Mouse (Mus musculus) embryonic stem cell, embryonic (primary cell): ENCODE measurements around the gene Med13l.

Source experiments
- CTCF ChIA-PET, 4 experiments: fragments of 300-600 bp in 2 of 4; fragments of 350-600 bp in 2 of 4; sonication (Branson Sonifier 250); formaldehyde crosslinking; loops; one replicate each; lab custom pipeline; 2022; ENCODE audit warnings: inconsistent platforms in 2 of 4; lab: Charles Lee
- POLR2A ChIA-PET, 4 experiments: fragments of 300-600 bp in 2 of 4; fragments of 350-600 bp in 2 of 4; sonication (Branson Sonifier 250); formaldehyde crosslinking; loops; one replicate each; lab custom pipeline; 2022; ENCODE audit warnings: antibody characterized with exemption in 4 of 4, inconsistent platforms in 1 of 4; lab: Charles Lee

Med13l gene

DNA sequence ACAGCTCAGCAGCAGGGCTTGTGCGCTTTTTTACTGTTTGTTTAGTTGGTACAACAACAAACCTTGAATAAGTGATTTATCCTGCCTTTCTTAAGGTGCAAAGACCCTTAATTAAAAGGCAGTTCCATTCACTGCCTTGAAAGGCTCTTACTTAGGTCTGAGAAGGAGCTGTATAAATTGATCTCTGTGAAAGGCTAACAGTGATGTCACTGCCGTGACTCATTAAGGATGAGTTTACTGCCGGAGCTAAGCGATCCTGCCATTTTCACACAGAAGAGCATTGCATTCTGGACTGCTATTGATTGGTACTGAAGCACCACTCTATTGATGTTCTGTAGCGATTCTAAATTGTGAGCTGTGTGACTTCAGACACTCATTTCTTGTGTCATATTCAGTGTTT, 113.4 kb downstream of the Med13l start:
- CTCF ChIA-PET, result interaction anchor here in 1 of 4 experiments (1.1 kb wide), 1 partner anchor 30 kb away, joined by 3 read pairs; no protein-coding TSS in a partner anchor

DNA sequence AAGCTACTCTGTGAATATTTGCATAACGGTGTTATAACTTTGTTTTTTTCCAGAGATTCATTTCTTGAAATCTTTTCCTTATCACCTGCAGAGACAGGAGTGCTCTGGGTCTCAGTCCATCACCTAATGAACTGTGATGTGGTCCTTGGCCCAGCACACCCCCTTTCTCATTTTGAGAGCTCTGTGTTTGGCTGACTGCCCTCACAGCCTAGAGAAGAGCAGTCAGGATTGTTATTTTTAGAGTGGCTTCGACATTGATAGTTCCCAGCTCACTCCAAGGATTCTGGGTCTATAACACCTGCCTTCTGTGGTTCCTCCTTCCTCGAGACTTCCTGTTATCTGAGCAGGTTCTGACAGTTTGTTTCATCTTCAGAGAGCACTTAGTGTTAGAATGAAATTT, 113.8 kb downstream of the Med13l start:
- ChIA-PET POLR2A (interaction anchor here in 3 of 4 experiments (0.7 to 1.5 kb wide), 5 partner anchors 8 to 29 kb away, joined by 3 to 4 read pairs (median 4); no protein-coding TSS in a partner anchor), CTCF (no interaction called here)

More for the DNA sequence above, 113.4 kb downstream of the Med13l start:
- POLR2A ChIA-PET, result interaction anchor here in 3 of 4 experiments (0.7 to 1.8 kb wide), 6 partner anchors 9 to 30 kb away, joined by 3 to 5 read pairs (median 4); no protein-coding TSS in a partner anchor

DNA sequence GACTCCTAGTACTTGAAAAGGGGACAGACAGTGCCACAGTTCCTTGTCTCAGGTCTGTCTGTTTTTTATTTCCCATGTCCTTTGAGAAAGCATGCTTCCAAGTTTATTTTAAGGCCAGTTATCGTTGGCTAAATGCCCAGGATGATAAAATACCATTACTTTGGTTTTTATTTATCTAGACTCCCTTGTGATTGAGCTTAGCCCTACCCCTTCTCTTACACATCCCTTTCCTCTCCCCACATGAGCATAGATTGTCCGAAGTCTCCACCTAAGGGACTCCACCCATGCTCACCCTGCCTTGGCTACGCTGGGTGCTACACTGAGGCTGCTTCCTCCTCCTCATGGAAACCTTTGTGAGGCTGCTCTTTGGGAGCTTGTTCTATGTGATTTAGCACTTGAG, 115.2 kb downstream of the Med13l start:
- CTCF ChIA-PET, result no interaction called here
- POLR2A ChIA-PET, result interaction anchor here in 1 of 4 experiments (0.6 to 1.3 kb wide), 3 partner anchors 12 to 29 kb away, joined by 3 to 6 read pairs (median 5); no protein-coding TSS in a partner anchor

DNA sequence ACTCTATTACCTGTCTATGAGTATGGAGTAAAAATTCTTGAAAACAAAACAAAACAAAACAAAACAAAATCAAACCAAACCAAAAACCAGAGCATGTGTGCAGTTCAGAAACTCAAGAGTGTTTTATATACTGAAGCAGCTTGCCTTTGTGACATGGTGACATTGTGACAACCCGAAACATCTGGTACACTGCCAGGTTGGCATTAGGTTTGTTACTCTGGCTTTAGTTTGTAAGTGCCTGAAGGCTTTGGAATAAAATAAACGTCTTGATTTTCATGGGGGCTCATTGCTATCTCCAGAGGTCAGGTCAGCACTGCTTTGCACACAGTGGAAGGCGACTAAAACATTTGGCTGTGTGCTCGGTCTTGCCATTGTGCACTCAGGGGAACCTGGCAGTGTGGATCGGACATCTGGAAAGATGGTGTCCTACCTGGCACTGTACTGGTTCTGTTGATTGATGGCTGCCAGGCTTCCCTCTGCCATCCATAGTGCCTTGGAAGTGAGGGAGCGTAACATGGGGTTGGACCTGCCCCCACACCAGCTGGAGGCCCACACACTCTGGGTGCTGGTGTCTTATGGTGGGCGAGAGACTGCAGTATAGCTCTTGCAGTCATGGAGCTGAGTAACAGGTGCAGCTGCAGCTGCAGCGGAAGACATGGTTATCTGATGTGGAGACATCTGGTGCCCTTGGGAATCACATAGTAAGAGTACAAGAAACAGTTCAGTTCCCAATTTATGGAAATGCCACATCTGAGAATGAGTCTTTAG, 115.9 kb downstream of the Med13l start:
- CTCF ChIA-PET, result no interaction called here
- POLR2A ChIA-PET, result interaction anchor here in 1 of 4 experiments (1.2 to 1.3 kb wide), 2 partner anchors 12 to 28 kb away, joined by 3 to 6 read pairs; no protein-coding TSS in a partner anchor

DNA sequence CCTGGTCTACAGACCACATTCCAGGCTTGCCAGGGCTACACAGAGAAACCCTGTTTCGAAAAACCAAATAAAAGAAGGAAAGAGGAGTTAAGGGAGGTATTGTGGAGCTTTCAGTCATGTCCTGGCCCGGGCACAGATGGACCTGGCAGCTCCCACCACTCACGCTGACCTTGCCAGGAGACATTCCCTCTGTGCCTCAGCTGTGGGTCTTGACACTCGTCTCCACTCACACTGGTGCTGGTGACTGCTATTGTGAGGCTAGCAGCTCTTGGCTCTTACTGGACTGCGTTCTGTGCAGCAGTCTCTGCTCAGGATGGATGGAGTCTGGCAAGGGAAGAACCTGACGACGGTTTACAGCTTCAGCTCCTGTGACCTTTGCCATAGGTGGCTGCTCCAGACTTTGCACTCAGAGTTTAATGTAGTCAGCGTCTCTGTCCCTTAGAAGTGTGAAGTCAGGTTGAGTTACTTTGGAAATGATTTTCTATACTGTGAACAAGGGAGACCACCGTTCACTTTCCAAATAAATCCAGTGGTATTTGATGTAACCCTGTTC, 118.9 kb downstream of the Med13l start:
- CTCF ChIA-PET, result interaction anchor here in 3 of 4 experiments (0.6 to 0.8 kb wide), 3 partner anchors 24 to 84 kb away, joined by 3 read pairs; no protein-coding TSS in a partner anchor
- POLR2A ChIA-PET, result interaction anchor here in 2 of 4 experiments (0.7 to 1.7 kb wide), 7 partner anchors 8 to 73 kb away, joined by 3 to 5 read pairs (median 4); no protein-coding TSS in a partner anchor

DNA sequence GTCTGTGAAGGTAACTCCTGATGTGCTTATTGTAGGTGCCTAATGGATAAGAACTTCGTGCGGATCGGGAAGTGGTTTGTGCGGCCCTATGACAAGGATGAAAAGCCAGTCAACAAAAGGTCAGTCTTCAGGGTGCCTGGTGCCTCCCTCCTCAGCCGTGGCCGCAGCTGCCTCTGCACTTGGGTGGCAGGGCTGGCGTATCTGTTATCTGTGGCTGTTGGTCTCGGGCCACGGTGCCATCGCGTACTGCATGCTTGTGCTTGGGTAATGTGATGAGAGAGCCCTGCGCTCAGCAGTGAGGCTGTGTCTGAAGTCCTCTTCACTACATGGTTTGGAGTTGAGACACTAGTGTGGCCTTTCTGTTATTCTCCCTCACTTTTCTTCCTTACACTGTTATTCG, 120.4 kb downstream of the Med13l start:
- POLR2A ChIA-PET, result interaction anchor here in 2 of 4 experiments (0.8 to 2.0 kb wide), 4 partner anchors 9 to 12 kb away, joined by 3 to 4 read pairs (median 3); no protein-coding TSS in a partner anchor
- CTCF ChIA-PET, result interaction anchor here in 1 of 4 experiments (0.7 to 2.7 kb wide), 2 partner anchors 23 to 54 kb away, joined by 3 to 7 read pairs; no protein-coding TSS in a partner anchor

DNA sequence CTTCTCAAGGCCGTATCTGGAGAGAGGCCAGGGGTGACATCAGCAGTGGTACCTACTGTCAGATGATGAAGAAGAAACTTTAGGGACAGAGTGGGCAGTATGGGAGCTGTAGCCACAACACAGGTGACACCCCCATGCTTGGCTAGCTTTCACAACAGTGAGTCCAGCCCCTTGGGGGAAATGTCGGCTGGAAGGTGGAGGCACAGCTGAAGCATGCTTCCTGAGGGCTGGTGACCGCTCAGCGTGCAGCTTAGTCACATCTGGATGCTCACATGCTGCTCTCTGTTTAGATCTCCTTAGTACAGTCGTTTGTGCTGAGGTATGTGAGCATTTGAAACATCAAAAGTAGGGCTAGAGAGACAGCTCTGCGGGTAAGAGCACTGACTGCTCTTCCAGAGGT, 121.5 kb downstream of the Med13l start:
- POLR2A ChIA-PET, result interaction anchor here in 2 of 4 experiments (0.7 to 2.0 kb wide), 3 partner anchors 8 to 11 kb away, joined by 3 to 4 read pairs (median 4); no protein-coding TSS in a partner anchor
- CTCF ChIA-PET, result interaction anchor here in 1 of 4 experiments (2.7 kb wide), 1 partner anchor 22 kb away, joined by 7 read pairs; no protein-coding TSS in a partner anchor

DNA sequence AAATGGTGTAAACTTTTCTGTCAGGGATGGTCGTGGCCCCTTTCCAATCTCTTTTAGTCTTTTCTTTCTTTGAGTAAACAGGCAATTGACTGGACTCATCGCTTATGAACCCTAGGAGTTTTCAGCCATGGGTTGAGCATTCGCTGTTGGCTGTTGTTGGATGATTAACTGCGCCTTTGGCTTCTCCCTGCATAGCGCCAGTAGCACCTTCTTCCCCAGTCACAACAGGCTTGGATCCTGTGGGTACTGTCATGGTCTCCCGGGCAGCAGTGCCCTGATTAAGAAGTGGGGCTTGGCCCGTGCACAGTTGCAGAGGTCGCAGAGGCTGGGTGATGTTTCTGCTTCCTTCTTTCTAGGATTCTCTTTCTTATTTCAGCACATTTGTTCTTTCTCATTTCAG, 124.7 kb downstream of the Med13l start:
- ChIA-PET CTCF (no interaction called here), POLR2A (interaction anchor here in 1 of 4 experiments (1.0 to 1.4 kb wide), 2 partner anchors 13 to 16 kb away, joined by 3 to 4 read pairs; no protein-coding TSS in a partner anchor)

DNA sequence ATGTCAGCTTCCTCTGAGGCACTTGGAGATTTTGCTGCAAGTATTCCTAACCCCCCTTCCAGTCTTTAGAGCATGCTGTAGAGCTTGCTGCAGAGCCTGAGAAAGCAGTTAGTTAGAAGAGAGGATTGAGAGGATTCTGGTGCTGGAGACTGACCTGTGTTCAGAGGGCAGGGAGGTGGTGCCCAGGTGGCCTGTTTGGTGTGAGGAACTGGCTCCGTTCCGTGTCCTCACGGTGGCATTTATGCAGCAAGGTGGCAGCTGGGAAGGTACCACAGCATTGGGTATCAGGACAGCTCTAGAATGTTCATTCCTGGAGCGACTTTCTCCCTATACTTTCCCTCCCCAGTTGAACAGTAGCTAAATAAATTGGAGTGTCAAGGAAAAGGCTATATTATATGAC, 125.5 kb downstream of the Med13l start:
- POLR2A ChIA-PET, result interaction anchor here in 1 of 4 experiments (0.7 to 1.4 kb wide), 4 partner anchors 14 to 105 kb away, joined by 3 to 4 read pairs (median 4); no protein-coding TSS in a partner anchor
- CTCF ChIA-PET, result no interaction called here

DNA sequence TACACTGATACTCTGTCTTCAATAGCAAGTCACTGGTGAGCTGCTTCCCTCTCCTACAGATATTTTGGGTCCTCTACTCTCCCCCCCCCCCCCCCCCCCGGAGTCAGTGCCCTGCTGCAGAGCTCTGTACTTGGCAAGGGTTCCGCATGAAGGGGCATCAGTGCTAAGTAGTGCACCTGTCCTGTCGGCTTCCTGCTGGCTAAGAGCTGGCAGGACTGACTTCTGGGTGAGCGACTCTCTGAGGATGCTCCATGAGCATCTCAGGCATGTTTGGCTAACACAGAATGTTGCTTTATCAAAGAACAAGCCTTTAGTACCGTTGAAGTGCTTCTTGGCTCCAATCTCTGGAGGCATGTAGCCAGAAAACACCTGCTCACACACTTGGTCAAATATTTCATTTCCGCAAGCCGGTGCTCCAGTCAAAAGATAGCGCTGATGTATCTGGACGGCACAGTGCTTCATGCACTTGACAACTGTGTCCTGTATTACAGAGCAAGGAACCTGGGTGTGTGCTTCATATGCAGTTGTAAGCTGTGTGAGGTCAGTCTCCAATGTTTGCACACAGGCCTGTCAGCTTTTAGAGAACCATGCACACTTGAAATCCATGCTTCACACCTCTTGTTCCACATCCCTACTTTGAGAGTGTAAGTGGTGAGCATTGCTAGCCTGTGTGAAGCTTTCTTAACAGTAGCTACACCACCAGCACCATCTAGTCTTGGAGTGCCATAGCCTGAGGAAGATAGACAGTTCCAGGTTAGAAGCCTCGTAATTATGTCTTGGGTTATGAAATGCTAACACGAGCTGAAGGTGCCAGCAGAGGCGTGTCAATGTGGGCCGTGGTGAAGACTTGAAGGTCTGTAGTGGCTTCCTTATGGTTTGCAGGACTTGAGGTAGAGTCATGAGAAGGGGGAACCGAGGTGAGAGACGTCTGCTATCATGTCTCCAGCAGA, 128.7 kb downstream of the Med13l start:
- CTCF ChIA-PET, result interaction anchor here in 2 of 4 experiments (0.9 to 1.4 kb wide), 3 partner anchors 15 to 370 kb away, joined by 3 to 4 read pairs (median 3); no protein-coding TSS in a partner anchor
- POLR2A ChIA-PET, result interaction anchor here in 3 of 4 experiments (0.6 to 2.2 kb wide), 11 partner anchors 10 to 254 kb away, joined by 3 to 6 read pairs (median 3); no protein-coding TSS in a partner anchor

DNA sequence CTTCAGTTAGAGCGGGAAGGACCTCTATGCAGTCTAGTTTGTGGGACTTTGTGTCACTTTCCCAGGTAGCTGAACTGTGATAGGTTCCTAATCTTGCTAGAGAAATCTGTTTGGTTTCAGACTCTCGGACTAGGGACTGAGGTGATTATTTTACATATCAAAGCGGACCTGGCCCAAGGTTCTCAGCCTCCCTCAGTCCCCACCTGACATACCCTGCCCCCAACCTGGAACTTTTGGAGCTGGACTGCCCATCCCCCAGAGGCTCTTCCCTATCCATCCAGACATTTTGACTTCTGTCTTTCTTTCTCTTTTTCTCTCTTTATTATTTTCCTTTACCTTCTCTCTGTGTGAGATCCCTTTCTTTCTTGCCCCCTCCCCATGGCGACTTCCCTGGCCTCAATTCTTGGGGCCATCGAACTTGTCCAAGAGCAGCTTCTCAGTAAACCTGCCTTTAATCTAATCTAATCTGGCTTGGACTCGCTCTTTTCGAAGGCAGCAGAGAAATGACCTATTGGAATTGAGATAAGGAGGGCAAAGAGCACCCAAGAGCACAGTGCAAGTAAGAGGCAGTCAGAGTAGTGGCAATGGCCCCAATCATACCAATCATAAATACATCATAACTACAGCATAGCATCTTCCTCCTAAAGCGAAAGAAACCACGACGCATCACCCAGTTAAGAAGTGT, 130.7 kb downstream of the Med13l start:
- ChIA-PET POLR2A (interaction anchor here in 2 of 4 experiments (0.5 to 2.2 kb wide), 20 partner anchors 10 to 1304 kb away, joined by 3 to 7 read pairs (median 4); partner anchors contain the start of gene Tbx3 (in 1 of the 2)), CTCF (interaction anchor here in 3 of 4 experiments (0.7 to 4.3 kb wide), 8 partner anchors 12 to 753 kb away, joined by 3 to 13 read pairs (median 3); no protein-coding TSS in a partner anchor)

DNA sequence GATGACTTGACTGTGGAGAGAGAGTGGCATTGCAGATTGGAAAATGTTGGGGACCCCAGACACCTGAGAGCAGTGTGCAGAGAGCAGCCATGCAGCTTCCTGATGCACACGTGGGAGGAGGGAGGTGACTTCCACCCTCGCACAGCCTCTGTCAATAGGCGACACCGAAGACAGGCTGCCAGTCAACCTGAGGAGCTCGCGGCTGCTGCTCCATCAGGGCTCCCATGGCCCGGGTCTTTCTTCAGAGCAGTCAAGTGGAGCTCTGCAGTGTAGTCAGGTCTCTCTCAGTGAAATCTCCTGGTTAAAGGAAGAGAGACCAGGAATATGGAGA, 131.2 kb downstream of the Med13l start:
- POLR2A ChIA-PET, result interaction anchor here in 2 of 4 experiments (0.5 to 1.9 kb wide), 12 partner anchors 8 to 1305 kb away, joined by 3 to 7 read pairs (median 4); partner anchors contain the start of gene Tbx3 (in 1 of the 2)
- CTCF ChIA-PET, result interaction anchor here in 2 of 4 experiments (0.7 to 4.3 kb wide), 4 partner anchors 12 to 16 kb away, joined by 3 to 13 read pairs (median 7); no protein-coding TSS in a partner anchor

DNA sequence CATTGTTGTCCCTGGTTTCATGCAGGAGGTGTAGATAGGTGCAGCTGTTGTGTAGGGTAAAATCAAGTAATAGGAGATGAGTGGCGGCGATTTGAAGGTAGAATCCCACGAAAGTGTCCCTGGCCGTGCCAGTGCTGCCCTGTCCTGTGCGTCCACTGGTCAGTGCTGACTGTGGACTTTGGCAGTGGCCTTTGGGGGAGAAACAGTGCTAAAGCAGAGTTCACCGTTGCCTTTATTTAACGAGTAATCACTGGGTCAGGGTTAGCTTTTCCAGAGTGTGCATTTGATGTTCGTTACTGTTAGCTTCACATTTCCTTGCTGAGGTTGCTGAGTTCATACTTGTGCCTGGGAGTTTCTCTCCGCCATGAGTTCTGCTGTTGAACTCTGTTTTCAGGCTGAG, 133.5 kb downstream of the Med13l start:
- CTCF ChIA-PET, result interaction anchor here in 3 of 4 experiments (0.8 to 4.3 kb wide), 4 partner anchors 10 to 14 kb away, joined by 3 to 13 read pairs (median 6); no protein-coding TSS in a partner anchor
- POLR2A ChIA-PET, result interaction anchor here in 1 of 4 experiments (1.1 to 1.2 kb wide), 3 partner anchors 8 to 63 kb away, joined by 3 to 4 read pairs (median 3); no protein-coding TSS in a partner anchor

DNA sequence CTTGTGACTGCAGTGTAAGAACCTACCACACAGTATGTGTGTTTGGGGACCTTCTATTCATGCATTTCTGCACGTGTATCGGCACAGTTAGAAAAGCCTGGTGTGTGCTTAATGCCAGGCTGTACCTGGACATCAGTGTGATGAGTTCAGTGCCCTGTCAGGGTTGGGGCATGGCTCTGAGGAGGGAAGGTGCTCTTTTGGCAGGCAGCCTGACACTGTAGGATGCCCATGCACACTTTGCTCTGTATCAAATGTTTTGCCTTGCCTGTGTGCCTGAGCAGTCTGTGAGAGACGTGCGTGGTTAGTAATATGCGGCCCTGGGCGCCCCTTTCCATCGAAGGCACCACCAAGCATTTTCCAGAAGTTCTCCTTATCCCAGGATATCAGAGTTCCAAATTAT, 136.6 kb downstream of the Med13l start:
- ChIA-PET CTCF (no interaction called here), POLR2A (no interaction called here)

DNA sequence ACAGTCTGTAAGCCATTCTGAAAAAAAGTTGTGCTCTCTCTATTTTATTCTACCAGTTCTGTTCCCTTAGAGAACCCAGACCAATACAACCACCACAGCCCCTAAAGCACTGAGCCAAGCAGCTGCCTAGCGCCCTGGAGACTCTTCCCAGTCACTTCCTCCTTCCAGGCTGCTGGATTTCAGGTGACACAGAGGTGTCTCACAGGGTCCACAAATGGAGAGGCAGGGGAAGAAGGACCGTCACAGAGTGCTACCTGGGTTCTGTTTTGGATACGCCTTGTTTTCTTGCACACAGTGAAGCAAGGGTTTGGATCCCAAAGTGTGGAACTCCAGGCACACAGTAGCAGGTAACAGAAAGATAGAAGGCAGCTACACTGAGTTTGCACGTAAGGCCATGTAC, 140.5 kb downstream of the Med13l start:
- POLR2A ChIA-PET, result interaction anchor here in 2 of 4 experiments (0.7 to 1.7 kb wide), 8 partner anchors 8 to 101 kb away, joined by 3 to 6 read pairs (median 4); no protein-coding TSS in a partner anchor
- CTCF ChIA-PET, result interaction anchor here in 3 of 4 experiments (0.5 to 1.7 kb wide), 9 partner anchors 9 to 391 kb away, joined by 3 to 6 read pairs (median 3); no protein-coding TSS in a partner anchor

DNA sequence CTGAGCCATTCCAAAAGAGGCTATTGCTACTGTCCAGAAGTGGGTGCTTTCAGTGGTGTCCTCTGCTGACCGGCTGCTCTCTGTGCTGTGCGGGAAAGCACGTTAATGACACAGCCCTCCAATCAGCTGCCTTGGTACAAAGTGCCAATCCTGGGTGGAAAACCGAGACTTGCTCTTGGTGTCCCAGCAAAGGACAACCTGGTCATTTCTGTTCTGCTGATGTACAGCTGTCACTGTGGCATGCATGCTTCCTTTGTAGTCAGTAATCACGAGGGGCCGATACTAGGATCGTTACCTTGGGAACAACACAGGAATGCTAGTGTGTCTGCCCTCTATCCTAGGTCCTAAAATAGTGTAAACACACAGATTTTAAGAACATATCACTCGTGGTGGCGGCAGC, 142.2 kb downstream of the Med13l start:
- ChIA-PET CTCF (interaction anchor here (0.5 to 2.2 kb wide), 10 partner anchors 8 to 1183 kb away, joined by 3 to 13 read pairs (median 4); no protein-coding TSS in a partner anchor), POLR2A (interaction anchor here in 2 of 4 experiments (0.6 to 1.7 kb wide), 8 partner anchors 9 to 256 kb away, joined by 3 to 9 read pairs (median 4); no protein-coding TSS in a partner anchor)
